Mouse (Mus musculus) left cerebral cortex, postnatal 4 days (tissue): ENCODE data around the gene Gm17387. TPM values are rescaled to one million over a fixed set of nuclear protein-coding genes. Genes with fewer than 3 reads are reported as not detected.
"Not testable (repeated sequence)": the region's sequence is repeated elsewhere in the genome, so short reads cannot be mapped to it uniquely, and the experiment has no call there.

Source experiments
- DNase-seq: peaks from one replicate; pipeline ENCODE4 v3.0.0-alpha.2; 2022
- intact Hi-C: fragments of 180-260 bp; cut with DNase I; formaldehyde crosslinking; loops from one replicate; pipeline ENCODE4 v1.15.1; 2025
- total RNA-seq, 2 experiments: library from RNA; stranded (reverse); gene quantifications; 2 replicates each; pipeline ENCODE4 v1.2.3; 2021

Gm17387 gene
- total RNA-seq, 2 experiments from 2014 or later: not detected

DNA sequence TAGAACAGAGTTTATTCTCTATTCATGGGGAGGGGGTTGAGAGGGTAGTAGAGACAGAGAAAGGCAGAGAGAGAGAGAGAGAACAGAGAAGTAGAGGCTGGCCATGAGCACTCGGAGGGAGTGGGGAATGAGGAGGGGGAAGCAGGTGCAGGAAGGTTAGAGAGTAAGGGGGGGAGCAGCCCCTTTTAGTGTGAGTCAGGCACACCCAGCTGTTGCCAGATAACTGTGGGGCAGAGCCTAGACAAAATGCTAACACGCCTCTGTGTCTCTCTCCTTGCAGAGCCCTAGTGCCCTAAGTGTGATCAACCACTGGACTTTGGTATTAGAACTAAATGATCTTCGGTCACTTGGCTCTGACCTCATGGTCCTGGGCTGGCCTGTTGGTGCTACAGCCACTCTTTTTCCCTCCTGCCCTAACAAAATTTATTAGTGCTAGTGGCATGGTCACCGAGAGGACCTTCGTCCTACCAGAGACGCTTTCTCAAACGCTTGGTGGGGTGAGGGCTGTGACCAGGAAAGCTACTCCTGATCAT is 17.6 kb upstream of the Gm17387 start:
- intact Hi-C loops: no loop called here
- DNase-seq: no peak

DNA sequence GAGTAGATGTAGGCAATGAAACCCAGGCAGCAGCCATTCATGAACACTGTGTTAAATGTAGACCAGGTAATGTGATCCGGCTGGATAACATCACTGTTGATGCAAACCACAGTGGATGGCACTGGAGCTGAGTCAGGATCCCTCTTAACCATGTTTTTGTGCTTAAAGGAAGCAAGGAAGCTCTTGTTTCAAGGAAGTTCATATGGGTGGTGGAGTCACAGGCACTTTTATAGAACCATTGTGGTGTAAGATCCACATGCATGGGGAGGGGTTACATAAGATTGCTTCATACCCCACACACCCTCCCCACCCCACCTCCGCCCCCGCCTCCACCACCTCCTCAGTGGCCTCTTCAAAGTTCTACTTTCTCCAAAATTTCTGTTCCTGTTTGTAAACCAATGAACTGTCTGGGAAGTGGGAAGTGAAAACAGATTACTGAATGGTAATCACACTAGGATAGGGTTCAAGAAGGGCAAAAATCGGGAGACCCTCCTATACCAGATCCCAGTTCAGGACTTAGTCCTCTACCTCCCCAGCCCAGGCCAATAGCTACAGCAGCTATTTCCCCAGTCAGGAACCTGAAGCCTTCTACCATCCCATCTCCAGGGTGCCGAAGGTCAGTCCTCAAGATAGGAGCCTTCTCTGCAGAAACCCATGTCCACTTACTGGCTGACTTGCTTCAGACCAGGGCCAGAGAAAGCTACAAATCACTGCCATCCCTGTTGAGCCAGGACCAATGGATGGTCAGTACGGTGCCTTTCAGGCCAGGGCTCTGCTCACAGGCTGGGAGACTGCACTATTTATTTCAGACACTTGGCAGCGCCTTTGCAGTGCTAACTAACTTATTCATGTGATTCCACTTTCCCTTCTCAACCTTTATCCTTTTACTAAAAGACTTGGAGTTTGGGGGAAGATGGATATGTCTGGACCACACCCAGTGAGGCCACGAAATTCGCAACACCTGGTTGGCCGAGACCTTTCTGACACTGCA is 11.9 kb upstream of the Gm17387 start:
- intact Hi-C loops: no loop called here
- no peak for DNase-seq

DNA sequence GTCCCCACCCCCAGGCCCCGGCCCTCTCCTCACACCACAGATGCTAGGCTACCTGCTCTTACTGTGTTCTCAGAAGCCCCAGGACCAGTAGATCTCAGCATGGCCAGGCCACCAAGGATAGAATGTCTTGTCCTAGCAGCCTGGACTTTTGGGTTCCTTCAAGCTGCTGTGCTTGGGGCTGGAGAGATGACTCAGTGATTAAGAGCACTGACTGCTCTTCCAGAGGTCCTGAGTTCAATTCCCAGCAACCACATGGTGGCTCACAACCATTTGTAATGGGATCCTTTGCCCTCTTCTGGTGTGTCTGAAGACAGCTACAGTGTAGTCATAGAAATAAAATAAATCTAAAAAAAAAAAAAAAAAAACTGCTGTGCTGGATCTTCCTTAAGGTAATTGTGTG is 11.1 kb upstream of the Gm17387 start, which contains the start of gene Ifitm6:
Gene Ifitm6 (minus strand): TSS at position 101 of the 400 bp plus-strand sequence.
- DNase-seq, intact Hi-C loops: not testable (repeated sequence)

DNA sequence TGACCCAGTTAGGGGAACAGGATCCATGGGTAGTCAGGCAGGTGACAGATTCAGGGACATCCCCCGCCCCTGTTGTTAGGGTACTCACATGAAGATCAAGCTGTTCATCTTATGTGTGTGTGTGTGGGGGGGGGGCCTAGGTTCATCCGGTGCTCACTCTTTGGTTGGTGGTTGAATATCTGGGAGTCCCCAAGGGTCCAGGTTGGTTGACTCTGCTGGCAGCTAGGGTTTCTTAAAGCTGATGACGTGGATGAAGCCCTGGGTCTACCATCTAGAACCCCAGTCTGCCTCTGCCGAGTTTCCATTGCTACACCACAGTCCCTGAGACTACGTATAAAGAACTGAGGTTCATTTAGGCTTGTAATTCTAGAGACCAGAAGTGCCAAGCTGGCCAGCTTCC is 9.9 kb upstream of the Gm17387 start:
- intact Hi-C loops: no loop called here
- DNase-seq: no peak

DNA sequence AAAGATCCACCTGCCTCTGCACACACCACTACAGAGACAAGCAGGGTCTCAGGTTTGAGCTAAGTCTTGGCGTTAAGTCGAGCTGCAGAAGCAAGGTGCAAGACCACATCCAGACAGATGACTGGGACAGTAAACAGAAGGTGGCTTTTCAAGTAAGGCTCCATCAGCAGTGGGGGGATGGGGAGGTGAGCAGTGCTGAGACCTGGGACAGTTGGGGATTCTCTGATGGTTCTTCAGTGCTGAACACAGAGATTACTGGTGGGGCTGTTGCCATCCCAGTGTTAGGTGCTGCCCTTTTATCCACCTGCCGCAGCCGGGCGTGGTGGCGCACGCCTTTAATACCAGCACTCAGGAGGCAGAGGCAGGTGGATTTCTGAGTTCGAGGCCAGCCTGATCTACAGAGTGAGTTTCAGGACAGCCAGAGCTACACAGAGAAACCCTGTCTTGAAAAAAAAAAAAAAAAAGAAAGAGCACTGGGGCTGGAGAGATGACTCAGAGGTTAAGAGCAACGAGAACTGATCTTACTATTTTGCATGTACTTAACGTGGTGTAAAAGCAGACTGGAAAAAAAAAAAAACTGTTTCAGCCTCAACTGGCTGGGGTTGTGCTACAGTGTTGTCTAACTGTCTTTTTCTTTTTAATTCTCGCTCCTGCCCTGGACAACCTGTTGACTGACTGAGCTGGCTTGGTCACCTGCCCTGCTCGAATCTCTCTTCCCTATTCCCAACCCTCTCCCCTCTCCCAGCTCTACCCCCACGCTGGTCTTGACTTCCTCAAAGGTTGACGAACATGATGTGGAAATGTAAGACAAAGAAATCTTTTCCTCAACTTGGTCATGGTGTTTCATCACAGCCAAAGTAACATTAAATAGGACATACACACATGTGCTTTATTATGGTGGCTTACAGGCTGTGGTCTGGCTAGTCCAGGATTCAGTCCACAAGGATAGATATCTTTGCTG is 7.2 kb upstream of the Gm17387 start:
- intact Hi-C loops: no loop called here
- no peak for DNase-seq

DNA sequence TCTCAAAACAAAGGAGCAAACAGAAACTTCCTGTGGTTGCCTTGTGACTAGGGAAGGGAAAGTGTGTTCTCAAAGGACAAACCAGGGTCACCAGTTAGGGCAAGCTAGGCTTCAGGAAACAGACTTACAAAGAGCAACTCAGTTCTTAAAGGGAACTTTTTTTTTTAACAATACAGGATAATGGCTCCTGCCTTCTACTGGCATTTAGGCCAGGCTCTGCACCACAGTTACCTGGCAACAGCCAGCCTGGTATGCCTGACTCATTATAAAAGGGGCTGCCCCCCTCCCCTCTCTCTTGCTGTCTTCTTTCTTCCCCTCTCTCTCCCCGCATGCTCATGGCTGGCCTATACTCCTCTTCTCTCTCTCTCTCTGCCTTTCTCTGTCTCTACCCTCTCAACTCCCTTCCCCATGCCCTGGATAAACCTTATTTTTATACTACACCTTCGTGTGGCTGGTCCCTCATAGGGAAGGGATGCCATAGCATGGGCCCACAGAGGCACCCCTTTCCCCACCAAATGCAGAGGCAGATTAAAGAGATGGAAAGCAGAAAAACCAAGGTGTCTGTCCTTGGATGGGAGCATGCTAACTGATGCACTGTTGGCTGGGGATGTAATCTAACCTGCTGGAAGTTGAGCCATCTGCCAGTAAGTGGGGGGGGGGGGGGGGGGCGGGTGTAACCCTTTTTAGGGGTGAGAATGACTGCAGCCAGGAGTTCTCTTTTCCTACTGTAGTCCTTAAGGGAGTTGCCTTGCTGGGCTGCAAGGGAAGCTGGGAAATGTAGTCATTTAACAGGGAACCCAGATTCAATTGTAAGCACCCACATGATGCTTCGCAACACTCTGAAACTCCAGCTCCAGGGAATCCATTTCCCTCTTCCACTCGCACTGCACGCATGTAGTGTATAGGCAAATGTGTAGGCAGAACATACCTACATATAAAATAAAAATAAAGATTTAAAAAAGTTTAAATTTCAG is 3.8 kb upstream of the Gm17387 start:
- intact Hi-C loops: no loop called here
- DNase-seq: no peak

DNA sequence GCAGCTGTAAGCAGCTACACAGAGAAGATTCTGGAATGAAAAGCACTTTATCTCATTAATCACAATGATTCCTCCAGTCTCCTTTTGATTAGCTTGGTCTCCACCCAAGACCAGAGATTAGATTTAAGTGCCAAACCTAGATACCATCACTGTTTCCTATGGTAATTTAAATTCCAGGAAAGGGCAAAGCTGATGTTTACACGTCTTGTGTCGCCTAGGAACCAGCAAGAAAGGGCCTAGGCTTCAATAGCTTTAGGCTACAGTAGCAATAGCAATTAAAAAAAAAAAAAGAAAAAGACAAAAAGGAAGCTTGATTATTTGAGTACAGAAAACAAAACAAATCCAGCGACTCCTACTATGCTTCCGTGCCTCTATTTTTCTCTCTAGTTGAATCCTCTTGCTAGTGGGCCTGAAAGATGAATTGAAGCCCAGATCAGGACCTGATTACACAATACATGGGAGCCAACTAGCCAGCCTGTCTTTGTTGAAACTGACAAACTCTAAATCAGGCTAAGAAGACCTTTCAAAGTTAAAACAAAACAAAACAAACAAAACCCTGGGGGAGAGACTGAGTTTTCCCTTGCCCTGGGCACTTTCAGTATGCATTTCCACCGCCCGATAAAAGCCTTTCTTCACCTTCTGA is 2.7 kb upstream of the Gm17387 start:
- no peak for DNase-seq
- intact Hi-C loops: no loop called here

DNA sequence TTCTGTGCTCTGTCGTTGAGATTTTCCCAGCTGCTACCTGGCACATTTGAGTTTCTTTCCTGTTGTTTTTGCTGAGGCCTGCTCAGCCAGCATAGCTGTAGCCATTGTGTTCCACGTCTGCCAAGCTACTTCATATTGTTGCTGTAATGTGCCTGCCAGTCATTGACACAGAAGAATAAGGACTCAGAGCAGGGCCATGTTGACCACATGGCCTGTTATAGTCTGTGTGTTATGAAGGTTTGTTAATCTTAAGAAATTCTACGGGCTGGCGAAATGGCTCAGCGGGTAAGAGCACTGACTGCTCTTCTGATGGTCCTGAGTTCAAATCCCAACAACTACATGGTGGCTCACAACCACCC is 2.2 kb upstream of the Gm17387 start:
- no peak for DNase-seq
- intact Hi-C loops: no loop called here

DNA sequence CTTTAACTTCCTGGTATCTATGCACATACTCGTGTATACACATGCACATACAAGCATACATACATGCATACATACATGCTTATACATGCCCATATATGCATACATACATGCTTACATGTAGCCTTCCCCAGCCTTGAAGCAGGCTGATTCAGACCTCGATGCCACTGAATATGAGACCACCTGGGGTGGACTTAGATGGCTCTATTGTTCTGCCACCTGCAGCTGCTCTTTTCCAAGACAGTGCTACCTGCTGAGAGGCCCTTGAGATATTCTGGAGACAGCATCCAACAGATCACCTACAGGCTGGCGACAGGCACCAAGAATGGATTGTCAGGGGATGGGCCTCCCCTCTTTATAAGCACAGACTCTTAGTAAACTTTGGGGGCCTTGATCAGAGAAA is 1.5 kb downstream of the Gm17387 start:
- no peak for DNase-seq

DNA sequence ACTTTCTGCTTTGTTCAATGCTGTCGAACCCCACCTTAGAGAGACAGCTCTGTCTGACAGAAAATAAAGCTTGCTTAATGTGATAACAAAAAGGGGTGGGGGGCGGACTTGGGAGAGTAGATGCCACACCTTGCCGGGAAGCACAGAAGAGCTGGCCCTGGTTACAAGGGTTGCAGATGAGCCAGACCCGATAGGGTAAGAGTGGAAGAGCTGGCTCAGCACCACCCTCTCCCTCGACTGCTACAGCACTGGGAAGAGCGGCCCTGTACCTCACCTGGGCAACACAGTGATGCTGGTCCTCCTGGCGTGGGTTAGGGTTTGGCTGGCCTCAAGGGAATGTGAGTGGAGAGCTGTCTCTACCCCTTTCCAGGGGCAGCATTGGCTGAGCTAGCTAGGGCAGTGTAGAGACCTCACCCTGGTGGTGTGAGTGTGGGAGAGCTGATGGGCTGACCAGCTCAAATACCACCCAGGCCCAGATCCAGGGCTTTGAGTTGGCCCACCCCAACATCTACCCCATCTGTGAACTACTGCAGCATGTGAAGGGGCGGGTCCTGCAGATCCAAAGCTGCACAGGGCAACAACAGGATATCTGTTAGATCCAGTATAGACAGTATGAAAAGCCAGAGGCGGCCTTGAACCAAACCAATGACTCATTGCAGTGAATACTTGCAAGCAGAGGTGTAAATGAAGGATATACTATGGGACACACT is 3.7 kb downstream of the Gm17387 start:
- DNase-seq: no peak
- intact Hi-C loops: no loop called here

More for the DNA sequence above, 1.5 kb downstream of the Gm17387 start:
- intact Hi-C loops: no loop called here

DNA sequence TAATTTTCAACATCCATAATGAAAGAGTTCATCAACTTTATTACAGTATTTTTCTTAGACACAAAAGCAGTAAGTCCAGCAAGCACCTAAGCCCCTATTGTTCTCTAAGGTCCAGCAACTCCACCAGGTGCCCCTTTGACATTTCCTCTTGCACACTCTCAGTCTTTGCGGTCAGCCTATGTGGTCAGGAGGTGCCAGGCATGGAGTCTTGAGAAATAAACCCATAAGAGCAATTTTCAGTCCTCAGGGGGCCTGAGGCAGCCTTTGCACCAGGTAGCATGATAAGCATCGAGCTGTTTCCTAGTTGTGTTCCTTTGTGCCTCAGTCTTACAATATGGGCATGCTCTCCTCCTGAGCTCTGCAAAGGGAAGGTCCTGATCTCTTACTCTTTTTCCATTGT is 7.7 kb downstream of the Gm17387 start:
- DNase-seq, intact Hi-C loops: not testable (repeated sequence)

DNA sequence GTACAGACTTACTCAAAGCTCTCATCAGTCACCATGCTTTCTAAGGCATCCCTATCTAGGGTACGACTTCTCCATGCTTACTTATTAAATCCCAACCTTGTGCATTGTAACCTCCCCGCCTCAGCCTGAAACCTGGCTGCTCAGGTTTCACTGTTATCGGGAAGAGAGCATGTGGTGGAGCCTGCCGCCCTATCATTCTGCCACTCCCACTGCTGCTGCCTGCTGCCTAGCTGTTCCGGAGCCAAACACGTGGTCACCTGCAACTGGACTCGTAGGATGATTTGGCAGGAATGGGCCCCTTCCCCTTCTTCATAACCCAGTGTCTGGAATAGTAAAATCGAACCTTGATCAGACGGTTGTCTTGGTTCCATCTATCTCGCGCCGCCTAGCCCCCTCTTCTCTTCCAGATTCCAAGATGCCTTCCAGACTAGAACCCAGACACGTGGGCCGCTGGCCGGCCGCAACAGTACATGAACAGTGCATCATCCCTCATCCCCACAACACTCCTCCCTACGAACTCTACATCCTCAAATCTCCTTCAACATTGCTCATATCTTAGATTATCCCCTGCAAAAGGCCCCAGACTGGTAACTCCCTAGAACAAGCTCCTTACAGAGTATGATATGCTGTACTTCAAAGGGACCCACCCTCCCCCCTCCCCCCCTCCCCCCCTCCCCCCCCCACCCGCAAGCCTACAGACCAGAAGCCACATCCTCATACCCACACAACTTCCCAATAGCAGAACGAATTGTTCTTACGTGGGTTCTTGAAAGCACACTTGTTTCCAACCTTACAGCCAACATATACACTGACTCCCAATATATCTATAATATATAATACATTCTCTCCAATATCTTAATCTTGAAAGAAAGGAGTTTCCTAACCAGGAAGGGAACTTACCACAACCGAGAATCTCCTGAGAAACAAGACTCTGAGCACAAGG is 9.4 kb downstream of the Gm17387 start:
- intact Hi-C loops: no loop called here
- no peak for DNase-seq

DNA sequence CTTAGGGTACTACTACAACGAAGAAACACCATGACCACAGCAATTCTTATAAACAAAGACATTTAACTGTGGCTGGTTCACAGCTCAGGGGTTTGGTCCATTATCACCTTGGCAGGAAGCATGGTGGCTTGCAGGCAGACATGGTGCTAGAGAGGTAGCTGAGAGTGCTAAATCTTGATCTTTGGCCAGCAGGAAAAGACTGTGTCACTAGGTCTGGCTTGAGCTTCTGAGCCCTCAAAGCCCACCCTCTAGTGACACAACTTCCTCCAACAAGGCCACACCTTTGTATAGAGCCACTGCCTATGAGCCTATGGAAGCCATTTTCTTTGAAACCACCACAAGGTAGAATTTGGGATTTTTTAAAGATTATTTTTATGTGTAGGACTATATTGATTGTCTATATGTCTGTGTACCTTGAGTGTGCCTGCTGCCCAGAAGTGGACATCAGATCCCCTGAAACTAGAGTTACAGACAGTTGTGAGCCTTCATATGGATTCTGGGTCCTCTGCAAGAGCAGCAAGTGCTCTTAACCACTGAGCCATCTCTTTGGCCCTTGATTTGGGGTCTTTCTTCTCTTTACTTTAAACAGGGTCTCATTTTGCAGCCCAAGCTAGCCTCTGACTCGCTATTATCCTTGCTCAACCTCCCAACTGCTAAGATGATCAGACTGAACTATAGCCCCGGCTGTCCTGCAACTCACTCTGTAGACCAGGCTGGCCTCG is 10.6 kb downstream of the Gm17387 start:
- DNase-seq: no peak
- intact Hi-C loops: loop anchor here (5.0 kb wide), 1 partner anchor 72 kb away; the partner anchor contains the start of gene Ifitm1

DNA sequence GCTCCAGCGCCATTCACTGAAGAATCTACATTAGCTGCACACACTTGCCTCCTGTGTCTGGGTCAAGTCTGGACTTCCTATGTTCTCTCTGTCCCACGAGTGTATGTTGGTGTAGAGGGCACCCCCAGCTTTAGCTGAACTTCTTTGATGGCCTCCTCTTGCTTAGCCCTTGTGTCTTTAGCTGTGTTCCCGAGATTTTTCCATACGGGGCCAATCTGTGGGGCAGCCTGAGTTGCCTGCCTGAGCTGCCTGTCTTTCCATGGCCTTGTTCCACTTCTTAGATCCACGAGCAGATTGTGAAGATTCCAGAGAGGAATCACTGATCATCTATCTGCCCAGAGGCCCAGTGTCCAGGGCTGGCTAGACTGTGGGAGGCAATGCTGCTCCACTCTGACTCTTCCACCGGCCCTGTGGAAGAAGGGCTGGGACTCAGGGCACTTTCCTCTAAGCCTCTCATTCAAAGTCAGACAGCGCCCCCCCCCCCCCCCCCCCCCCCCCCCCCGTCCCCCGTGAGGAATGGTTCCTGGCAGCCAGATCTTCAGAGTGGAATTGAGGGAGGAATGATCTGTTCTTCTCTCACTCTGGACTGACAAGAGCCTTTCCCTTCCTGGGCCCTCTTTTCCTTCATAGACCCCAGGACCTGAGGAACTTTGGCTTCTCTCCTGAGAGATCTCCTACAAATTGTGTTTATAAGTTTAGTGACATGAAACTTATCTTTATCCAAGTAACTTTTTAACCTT is 12.1 kb downstream of the Gm17387 start:
- no peak for DNase-seq
- intact Hi-C loops: loop anchor here (5.0 kb wide), 1 partner anchor 74 kb away; the partner anchor contains the start of gene Ifitm1

DNA sequence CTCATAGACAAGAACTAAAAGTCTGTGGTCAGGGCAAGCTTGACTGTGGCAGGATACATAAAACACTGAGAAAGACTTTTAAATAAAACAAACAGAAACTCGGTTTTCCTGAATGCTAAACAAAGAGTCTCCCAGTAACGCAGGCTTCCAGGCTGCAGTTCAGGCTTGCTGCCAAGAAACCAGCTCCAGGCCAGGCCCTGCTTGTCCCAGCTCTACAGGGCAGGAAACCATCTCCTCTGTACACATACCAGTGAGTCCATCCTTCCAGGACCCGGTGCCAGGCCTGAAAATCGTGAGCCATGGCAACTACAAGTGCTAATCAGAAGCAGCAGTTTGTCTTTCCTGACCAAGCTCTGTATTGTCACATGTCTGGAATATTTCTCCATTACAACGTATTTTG is 12.7 kb downstream of the Gm17387 start:
- DNase-seq: peak; percentile 80
- intact Hi-C loops: loop anchor here (5.0 kb wide), 1 partner anchor 74 kb away; the partner anchor contains the start of gene Ifitm1

DNA sequence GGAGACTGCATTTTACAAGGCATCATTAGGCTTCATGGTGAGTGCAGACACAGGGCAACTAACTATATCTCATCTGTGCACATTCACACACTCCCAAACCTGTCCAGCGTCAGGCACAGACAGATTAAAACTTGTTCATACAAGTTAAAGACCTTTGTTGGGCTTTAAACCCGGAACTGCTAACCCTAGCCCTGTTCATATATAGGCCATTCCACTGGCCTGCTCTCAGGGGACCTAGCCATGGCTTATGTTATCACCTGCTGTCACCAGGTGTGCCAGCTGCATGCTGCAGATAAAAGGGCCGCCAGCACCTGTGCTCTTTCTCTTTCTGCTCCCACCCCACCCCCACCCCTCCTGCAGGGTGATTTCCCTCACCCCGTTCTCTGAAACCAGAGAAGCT is 13.6 kb downstream of the Gm17387 start:
- DNase-seq: no peak
- intact Hi-C loops: loop anchor here (5.0 kb wide), 1 partner anchor 75 kb away; the partner anchor contains the start of gene Ifitm1
